Mouse (Mus musculus) MEL-GATA-1-ER (cell line): ENCODE measurements around the gene Fsd2.
A peak's percentile ranks its signal among the peaks of the same experiment; 100 is the strongest.

ENCODE experiments used
- DNase-seq: peaks from one replicate; pipeline ENCODE4 v3.0.0-alpha.2; 2012; ENCODE audit warnings: low read depth; ENCODE audit errors: extremely low read depth

The Fsd2 gene

DNA sequence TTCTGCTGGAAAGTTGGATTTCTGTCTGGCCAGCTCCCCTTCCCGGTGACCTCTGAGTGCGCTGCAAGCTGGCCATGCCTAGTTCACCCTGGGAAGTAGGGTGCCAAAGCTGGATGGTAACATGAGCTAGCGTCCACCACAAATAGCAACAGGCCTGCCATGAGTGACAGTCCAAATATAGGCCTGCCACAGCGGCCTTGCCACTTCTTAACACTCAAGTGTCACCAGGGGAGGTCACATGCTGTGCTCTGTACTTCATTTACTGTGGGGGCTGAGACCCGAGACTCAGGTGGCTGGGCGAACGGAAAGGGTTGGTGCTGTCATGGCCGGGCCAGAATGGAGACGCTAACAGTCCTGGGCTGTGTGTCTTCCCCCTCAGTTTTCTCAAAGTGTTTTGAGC lies at the start of gene Fsd2:
Fsd2 (minus strand) TSS at position 53 of the 400 bp plus-strand sequence.
- DNase-seq: no peak

GRCm38 (mm10) chr7:81615031-81615430 lies 48.3 kb upstream of the Fsd2 start:
- DNase-seq: no peak

- DNase-seq: no peak
Observed at GRCm38 (mm10) chr7:81612856-81613635, 46.3 kb upstream of the Fsd2 start.

- no peak for DNase-seq
Observed at GRCm38 (mm10) chr7:81610125-81610524, 43.4 kb upstream of the Fsd2 start.

DNA sequence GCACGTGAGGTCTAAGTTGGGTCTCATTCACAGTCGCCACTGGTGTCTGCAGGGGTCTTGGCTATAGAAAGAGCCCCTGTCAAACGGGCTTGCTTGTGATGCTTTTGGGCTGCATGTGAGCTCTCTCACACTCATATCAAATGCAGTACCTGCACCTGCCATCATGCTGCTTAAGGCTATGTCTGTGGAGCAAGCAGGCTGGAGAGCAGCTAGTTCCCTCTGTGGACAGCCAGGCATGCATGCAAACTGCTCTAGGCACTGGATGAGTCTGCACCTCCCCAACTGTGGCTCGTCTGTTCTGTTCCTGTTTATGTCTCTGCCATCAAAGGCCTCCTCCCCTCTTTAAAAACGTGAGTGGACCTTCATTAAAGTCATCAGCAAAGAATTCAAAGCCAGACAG lies 39.7 kb upstream of the Fsd2 start:
- DNase-seq: no peak

GRCm38 (mm10) chr7:81605489-81605888 lies 38.7 kb upstream of the Fsd2 start:
- DNase-seq: peak; percentile 44

DNA sequence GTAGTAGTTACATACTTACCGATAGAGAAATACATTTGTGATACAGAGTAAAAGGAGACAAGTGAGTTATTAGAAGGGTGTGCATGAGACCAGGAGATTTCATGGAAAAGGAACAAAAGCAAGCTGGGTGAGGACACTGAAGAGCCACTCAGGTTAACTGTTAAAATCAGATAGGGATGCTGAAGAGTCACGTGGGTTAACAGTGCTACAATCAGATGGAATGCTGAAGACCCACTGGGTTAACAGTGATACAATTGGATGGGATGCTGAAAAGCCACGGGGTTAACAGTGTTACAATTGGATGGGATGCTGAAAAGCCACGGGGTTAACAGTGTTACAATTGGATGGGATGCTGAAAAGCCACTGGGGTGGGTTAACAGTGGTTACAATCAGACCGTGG lies 38.2 kb upstream of the Fsd2 start:
- no peak for DNase-seq

DNA sequence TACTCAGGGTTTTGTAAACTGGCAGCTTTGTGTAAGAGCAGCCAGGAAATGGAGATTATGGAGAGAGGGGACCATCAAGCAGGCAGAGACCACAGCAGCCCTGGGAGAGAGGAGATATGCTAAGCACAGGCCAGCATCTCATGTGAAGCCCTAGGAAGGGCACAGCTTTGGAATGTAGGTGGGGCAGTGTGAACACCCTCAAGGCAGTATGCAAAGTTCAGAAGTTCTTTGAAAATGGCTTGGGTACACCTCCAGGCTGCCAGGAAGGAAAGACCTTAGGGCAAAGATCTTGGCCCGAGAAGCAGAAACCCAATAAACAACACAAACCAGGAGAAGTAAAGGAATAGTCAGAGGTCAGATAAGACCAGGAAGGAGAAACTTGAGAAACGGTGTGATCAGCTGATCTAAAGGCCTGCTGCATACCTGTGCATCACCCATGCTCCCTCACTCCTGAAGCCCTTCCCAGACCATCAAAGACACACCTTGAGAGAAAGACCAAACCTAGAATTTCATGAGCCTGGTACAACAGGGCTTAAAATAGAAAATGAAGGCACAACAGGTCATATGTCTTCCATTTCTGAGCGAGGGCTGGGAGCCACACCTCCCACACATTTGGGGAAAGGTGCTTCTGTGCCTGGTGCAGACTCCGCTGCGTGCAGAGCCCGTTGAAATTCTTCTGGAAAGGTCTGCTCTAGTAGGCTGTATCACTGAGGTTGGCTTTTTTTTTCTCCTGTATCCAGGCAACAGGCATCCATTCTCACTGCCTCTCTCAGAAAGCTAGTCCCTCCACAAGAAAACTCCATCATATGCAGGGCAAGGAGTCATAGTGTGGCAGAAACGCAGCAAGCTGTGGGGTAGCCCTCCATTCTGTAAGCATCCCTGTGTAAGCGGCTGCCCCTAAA lies 32.9 kb upstream of the Fsd2 start:
- no peak for DNase-seq

GRCm38 (mm10) chr7:81597660-81598059 lies 30.9 kb upstream of the Fsd2 start:
- no peak for DNase-seq

GRCm38 (mm10) chr7:81596086-81596485 lies 29.3 kb upstream of the Fsd2 start:
- no peak for DNase-seq

- no peak for DNase-seq
Observed at GRCm38 (mm10) chr7:81595056-81595455, 28.3 kb upstream of the Fsd2 start.

DNA sequence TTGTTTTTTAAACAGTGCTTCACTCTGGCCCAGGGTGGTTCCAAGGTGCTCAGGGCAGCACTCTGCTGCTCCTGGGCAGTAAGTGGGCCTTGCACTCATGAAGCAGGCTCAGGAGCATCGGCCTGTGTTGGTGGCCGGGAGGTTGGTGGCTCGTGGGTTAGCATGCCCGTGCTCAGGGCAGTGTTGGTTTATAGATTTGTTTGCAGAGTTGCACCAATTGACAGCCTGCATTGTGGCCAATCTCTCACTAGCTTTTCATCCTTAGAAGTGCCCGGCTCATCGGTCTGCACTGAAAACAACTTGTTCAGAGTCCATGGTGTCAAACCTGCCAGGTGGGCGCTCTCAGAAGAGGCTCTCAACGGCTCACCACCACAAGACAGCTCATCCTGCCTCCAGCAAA lies 26.6 kb upstream of the Fsd2 start:
- DNase-seq: no peak

DNA sequence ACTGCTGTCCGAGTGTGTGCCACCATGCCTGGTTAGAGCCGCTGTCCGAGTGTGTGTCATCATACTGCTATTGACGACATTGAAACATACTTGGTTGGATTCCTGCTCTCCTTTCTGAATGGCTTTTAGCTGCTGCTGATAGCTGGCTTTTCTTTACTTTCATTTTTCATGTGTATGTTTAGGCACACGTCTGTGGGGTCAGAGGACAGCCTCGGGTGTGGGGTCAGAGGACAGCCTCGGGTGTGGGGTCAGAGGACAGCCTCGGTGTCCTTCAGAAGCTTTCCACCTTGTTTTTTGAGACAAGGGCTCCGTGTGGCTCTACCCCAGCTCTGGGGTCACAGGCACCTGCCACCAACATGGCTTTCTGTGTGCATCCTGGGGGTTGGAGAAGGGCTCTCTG lies 25.9 kb upstream of the Fsd2 start:
- DNase-seq: no peak

- DNase-seq: no peak
Observed at GRCm38 (mm10) chr7:81587238-81587637, 20.5 kb upstream of the Fsd2 start.

- DNase-seq: no peak
Observed at GRCm38 (mm10) chr7:81585326-81585725, 18.6 kb upstream of the Fsd2 start.

GRCm38 (mm10) chr7:81583512-81583911 lies 16.8 kb upstream of the Fsd2 start:
- DNase-seq: no peak

- no peak for DNase-seq
Observed at GRCm38 (mm10) chr7:81579312-81579711, 12.6 kb upstream of the Fsd2 start.

- DNase-seq: no peak
Observed at GRCm38 (mm10) chr7:81578413-81578812, 11.7 kb upstream of the Fsd2 start.

DNA sequence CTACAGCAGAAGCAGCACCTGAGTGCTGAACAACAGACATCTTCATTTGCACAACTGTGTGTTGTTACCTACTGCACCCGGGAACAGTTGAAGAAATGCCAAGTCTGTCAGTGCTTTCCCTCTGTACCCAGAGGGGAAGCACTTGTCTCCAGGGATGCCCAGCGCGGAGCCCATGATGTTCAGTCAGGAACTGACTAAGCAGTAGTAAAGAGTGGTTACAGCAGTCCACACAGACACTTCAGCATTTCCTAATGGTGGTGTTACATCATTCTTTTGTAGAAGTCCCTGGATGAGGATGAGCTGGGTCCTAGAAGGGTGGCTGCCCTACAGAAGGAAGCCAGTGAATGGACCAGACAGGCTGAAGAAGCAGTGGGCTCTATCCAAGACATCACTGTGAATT lies 11.1 kb upstream of the Fsd2 start:
- DNase-seq: no peak

DNA sequence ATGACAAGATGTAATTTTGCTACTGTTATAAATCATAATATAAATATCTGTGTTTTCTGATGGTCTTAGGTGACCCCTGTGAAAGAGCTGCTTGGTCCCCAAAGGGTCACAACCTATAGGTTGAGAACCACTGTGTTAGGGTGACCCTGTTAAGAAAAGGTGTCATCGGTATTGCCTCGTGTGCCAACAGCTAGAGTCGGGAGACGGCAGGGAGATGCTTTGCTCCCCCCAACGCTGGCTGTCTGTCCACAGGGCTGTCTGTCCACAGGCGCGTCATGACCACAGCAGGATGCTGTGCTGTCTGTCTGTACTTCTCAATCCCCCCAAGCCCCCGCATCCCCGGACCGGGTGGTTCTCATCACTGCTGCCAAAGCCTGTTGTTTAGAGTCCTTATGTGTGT lies 8.9 kb upstream of the Fsd2 start:
- no peak for DNase-seq

DNA sequence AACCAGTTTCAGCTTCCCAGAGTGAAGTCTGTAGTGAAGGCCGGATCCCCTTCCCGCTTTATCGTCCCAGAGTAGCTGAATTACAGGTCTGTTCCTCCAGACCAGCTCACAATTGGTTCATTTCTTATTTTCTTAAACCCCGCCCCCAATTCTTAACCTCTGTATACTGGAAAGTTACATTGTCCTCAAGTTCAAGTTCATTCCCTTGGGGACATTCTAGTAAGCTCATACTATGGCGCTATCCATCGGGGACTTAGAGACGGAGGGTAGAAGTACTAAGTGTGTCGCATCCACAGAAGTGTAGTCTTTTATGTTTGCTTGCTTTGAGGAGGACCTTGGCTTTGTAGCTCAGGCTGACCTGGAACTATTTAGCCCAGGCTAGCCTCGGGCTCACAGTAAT lies 7.1 kb upstream of the Fsd2 start:
- DNase-seq: no peak

GRCm38 (mm10) chr7:81573397-81573796 lies 6.7 kb upstream of the Fsd2 start:
- DNase-seq: peak; percentile 77
